Mouse (Mus musculus): ENCODE results near the gene Plgrkt.
A peak's percentile ranks its signal among the peaks of the same experiment; 100 is the strongest.

Plgrkt gene

DNA sequence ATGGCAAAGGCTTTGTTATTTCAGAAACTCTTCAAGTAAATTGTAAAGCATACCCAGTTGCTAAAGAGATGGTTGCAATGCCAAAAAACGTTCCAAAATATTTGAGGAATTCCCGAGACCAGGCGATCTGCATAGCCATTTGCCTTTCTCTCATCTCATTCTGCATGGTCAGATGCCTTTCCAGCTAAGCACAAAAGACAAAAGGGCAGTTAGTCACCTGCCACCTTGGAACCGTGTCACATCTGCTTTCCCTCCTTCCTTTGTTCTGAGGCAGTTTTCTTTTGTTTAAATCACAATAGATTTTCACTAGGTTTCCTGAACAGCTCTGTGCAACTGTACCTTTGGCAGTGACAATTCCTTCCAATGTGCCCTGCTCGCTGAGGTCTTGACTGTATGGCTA, 16.2 kb downstream of the Plgrkt start:
- no peak for DNase-seq

DNA sequence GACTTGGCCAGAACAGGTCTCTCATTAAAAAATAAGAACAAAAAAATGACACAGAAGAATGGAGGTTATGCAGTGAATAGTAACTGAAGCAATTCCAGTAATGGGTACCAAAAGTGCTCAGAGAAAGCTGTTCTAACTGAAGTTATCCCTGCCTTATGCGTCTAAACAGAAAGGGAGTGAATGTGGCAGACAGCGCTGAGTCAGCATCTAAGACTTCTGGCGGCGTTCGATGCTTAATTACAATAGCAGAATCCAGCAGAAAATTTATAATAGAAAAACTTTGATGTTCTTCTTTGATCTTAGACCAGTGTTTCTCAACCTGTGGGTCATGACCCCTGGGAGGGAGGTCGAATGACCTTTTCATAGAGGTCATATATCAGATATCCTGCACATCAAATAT, 21.6 kb downstream of the Plgrkt start:
- no peak for DNase-seq

DNA sequence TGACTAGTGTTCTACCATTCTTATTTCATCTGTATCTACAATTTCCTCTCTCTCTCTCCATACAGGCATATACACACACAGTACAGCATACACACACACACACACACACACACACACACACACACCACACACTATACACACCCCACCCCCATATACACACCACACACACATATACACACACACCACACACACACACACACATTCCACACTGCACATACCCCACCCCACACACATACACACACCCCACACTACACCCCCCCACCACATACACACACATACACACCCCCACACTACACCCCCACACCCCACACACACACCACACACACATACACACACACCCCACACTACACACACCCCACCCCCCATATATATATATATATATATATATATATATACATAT, 22.3 kb downstream of the Plgrkt start:
- no peak for DNase-seq

DNA sequence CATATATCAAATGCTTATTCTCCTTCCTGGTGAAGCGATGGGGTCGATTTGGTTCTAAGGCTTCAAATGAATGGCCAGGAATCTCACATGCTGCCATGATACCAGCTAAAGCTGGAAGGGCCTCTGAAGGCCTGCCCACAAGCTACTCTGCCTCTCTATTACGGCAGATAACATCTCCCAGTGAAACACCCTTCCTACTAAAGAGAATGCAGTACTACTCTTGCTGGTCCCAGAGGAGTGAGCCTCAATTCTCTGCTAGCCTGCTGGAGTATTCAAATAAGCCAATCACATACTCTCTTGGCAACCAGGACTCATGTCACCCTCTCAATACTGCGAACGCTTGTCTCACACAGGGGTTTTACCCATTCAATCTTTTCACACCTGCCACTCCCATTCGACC, 24.9 kb downstream of the Plgrkt start:
- DNase-seq, result no peak

DNA sequence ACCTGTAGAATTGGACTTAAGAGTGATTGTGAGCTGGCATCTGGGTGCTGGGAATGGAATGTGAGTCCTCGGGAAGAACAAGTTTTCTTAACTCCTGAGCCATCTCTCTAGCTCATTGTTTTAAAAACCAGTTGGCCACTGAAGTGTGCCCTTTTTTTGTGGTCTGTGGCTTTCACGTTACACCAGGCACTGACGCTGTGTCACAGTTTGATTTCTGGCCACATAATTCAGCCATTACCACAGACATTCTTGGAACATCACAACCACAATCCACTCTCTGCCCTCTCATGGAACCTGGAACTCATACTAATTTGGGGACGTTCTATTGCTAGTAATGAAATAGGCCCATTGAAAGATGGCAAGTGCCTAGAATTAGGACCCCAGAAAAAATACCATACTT, 26.2 kb downstream of the Plgrkt start:
- DNase-seq, result no peak

DNA sequence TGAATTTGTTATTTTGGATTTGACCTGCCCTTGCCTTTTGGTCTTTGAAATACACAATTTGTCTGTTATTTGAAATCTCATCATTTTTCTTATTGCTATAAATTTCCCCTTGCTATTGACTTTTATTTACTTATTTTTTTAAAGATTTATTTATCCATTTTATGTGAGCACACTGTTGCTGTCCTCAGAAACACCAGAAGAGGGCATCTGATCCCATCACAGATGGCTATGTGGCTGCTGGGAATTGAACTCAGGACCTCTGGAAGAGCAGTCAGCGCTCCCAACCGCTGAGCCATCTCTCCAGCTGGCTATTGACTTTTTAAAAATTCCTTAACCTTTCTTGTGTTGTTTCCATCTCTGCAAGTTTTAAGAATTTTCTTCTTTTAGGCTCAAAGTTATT, 30.6 kb downstream of the Plgrkt start:
- DNase-seq, result no peak

DNA sequence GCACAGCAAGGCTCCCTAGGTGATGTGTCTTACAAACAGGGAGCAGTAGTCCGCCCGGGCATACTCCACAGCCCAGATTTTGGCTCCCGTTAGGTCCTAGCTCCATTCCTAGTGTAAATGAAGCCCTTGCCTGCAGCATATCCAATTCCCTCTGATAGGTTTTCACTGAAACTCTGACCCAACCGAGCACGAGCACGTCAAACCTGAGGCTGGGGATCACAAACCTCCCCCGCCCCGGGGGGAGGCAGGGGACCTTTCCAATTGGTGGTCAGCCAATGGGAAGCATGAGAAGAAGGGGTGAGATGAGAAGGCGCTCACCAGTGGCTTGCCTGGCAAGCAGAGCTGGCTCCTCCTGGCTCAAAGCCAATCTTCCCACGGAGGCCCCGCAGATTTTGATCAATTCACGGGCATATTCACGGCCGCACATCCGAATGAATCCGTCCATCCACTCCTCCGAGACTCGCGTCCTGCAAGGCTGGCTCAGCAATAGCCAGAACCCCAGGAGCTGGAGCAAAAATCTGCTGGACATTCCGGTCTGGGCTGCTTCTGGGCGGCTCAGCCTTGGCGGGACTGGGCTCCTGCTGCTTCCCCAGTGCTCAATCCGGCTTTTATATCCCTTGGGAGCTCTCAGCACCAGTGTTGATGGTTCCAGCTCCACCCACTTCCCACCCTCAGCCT, 33.0 kb downstream of the Plgrkt start, which contains the start of gene Rln1:
Gene Rln1, minus strand, starts transcription at position 603 of the 678 bp plus-strand sequence.
- DNase-seq, result peak; percentile 16

DNA sequence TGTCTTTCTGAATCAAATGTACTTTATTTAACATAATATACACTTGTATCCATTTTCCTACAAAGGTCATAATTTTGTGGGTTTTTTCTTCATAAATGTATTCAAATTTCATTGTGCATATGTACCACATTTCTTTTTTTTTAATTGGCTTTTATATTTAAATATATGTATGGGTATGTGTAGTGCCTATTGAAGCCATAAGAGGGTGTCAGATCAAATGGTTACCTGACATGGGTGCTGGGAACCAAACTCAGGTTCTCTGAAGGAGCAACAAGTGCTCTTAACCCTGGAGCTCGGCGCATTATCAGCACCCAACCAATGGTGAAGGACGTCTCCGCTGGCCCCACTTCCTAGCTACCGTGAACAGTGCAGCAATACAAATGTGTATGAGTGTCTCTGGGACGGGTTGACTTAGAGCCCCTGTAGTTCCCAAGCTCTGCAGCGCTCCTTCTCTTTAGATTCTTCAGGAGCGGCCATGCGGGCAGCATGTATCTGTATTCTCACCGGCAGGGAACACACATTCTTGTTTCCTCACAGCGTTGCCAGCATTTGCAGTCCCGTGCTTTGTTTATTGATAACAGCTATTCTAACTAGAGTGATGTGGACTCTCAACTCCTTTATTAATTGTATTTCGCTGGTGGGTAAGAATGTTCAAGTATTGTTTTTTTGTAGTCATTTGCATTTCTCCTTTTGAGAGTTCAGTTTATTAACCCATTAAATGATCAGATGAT, 40.2 kb downstream of the Plgrkt start:
- no peak for DNase-seq

DNA sequence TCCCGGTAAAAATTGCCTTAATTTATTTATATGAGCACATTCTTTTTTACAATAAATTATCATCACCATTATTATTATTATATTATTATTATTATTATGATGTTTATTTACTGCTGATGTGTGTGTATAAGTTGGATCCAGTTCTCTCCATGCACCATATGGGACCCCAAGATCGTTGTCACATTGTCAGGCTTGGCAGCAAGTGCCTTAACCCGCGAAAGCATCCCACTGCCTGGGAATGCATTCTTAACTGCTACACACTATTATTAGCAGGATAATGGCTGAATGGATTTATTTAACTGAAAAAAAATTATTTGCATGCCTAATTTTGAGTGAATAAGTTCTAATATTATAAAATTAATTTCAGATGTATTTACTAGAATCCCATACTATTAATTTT, 40.8 kb downstream of the Plgrkt start:
- no peak for DNase-seq

DNA sequence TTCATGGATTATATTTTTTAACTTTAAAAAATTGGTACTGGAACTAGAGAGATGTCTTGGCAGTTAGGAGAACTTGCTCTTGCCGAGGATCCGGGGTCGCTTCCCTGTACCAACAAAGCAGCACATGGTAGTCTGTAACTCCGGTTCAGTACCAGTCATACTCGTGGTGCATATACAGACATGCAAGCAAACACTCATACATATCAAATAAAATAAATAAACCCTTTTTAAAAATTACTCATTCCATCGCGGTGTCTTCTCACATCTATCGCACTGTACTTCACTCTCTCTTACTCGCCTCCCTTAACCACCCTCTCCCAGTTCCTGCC, 41.4 kb downstream of the Plgrkt start:
- no peak for DNase-seq

DNA sequence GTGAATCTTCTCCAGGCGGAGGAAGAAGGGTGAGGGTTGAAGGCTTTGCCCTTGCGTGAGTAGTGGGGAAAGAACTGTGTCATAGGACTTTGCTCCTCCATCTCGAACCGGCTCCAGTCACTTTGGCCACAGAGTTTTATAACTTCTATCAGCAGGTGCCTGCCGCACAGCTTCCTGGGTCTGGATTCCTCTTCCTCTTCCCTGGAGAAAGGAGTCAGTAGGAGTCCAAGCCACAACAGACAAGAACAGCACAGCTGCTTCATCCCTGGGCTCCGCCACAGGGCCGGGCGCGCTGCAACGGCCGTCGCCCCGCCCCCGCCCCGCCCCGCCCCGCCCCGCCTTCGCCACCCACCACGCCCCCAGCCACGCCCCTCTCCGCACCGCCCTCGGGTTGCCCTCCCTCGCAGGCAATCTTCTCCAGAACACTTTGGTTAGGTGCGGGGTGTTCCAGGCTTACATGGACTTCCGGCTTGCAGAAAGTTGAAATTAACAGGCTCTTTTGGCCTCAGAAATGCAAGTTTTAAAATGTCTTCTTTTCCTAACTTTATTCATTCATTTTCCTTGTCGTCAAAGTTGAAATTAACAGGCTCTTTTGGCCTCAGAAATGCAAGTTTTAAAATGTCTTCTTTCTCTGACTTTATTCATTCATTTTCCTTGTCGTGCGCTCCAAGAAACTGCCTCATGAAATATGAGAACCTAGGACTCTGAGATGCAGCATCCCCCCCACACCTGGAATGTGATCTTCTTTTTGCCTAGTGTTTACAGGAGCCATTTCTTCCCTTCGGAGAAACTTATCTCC, 41.9 kb downstream of the Plgrkt start, which contains the start of gene Insl6:
Gene Insl6, minus strand, starts transcription at position 304 of the 799 bp plus-strand sequence.
- peak; percentile 18 for DNase-seq

DNA sequence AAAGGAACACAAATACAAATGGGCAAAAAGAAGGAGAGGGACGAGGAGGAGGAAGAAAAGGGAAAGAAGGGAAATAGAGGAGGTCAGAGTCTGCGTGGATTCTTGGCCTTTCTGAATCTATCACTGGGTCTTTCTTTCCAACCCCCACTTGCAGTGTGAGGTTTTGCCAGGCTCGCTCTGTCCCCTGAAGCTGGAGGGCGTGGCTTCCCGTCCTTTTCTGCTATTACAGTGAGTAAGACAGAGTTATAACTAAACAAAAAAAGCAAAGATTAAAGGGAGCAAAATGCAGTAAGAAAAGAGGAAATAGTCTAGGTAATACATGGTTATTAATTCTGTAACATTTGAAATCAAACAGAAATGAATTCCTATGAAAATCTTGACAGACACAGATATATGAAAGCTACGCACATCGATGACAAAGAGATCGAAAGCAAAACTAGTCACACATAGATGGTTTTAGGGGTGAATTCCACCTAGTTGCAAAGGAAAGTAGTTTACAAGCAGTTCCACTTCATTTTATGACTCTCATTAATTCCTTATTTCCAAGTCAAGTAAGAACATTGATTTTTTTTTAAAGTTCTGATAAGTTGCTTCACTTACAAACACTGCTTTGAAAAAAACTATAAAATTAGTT, 43.7 kb downstream of the Plgrkt start:
- DNase-seq, result no peak

DNA sequence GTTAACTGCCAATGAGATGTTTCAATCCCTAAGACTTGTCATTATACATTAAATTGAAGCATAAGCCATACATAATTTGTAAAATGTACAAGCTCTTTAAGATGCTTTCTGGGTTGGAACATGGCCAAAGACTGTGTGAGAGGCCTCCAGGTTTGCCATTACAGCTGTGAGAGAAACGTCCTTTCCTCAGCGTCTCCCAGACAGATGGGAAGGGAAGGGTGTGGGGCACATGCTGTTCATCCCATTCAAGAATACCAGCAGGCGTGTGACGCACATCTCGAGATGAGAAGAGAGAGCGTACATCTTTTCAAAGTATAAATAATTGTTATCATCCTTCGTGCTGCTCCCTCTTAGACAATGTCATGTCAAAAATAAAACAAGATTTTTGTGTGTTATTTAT, 54.5 kb downstream of the Plgrkt start:
- no peak for DNase-seq

DNA sequence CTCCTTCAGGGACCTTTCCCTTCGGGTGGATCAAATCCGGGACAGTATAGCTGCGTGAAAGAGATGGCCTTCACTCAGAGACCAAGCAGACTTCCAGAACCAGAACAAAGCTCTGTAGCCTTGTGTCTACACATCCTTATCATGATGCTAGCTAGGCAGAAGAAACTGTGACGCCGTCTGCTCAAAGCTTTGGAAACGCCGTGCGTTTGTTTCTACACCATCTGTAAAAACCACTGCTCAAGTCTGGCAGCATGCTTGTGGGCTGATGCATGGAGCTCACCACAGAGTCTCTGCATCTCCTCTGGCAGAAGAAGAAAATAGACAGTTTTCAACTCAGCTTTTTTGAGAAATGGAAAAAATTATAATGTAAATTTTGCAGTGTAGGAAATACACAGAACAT, 55.4 kb downstream of the Plgrkt start:
- DNase-seq, result peak; percentile 43

DNA sequence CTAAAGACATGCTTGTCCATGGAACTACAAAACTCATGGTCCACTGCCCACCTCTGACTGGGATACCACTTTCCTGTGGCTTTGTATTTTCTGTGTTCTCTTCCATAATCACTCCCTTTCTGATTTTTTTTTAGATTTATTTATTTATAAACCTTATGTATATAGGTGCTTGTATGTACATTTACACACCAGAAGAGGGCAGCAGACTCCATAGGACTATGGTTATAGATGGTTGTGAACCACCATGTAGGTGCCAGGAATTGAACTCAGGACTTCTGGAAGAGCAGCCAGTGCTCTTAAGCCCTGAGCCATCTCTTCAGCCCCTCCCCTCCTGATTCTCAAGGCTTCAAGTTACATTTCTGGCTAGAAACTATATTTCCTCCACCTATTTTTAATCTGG, 58.4 kb downstream of the Plgrkt start:
- no peak for DNase-seq

DNA sequence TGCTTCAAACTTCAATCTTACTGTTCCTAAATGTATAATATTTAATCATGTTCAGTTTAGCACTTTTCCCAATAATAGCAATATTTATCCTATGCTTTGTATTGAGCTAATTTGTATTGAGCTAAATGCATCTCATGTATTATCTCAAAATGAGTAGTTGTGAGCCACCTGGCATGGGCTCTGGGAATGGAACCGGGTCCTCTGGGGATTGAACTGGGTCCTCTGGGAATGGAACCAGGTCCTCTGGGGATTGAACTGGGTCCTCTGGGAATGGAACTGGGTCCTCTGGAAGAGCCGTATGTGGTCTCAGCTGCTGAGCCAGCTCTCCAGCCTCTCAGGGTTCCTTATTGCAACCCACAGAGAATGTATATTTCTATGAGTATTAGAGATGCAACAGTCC, 65.1 kb downstream of the Plgrkt start:
- no peak for DNase-seq

DNA sequence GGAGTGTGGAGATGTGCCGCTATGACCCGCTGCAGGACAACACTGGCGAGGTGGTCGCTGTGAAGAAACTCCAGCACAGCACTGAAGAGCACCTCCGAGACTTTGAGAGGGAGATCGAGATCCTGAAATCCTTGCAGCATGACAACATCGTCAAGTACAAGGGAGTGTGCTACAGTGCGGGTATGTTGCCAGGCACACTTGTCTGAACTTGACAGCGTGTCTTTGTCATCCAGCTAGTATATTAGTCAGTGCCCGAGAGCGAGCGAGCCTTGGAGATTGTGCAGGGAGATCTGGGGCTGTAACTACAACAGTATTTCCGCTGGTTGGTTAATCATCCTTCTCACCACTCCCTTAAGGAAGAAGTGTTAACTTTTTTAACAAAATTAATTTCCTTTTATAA, 66.3 kb downstream of the Plgrkt start:
- DNase-seq, result no peak

Data from right cerebral cortex, adult 18-20 months (tissue).